Mouse (Mus musculus): Measurements from ENCODE around the gene Apbb2.

The Apbb2 gene

DNA sequence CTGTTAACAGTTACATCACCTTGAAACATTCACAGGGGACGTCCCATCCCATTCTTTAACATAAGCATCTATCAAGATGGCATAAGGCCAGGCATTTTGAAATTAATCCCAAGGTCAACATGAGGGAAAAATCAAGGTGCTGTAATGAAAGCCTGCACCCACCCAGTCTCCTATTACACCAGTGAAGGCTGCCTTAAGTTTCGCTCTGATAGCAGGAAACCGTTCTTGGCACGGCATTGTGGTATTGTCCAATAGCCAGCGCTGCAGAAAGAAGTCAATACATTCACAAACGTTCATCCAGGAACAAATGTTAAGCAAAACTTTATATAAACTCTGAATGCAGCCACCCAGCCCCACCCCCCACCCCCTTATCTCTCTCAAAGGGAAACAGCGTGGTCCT, 15.4 kb downstream of the Apbb2 start:
- in situ Hi-C loops (cut with MboI; ENCODE audit: low sequenced_read_pairs) = no loop called here

- in situ Hi-C loops (cut with MboI; ENCODE audit: low sequenced_read_pairs) = no loop called here
Measured at GRCm38 (mm10) chr5:66602287-66602820, 16.2 kb downstream of the Apbb2 start.

DNA sequence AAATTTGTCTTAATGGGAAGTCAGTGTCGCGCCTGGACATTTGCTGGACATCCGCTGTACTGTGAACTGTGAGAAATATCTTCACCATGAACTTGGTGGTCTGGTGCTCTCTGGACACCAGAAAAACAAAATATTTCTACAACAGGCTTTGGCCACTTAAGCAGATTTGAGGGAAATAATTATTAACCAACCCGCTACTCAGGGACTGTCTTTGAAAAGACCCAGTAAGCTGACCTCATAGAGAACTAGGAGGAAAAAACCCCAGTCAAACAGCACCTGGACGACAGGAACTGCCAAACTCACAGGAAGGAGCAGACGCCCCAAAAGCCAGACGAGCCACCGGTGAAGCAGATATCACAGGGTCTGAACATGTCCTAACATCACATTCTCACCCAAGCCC, 18.2 kb downstream of the Apbb2 start:
- in situ Hi-C loops (cut with MboI; ENCODE audit: low sequenced_read_pairs) = no loop called here

DNA sequence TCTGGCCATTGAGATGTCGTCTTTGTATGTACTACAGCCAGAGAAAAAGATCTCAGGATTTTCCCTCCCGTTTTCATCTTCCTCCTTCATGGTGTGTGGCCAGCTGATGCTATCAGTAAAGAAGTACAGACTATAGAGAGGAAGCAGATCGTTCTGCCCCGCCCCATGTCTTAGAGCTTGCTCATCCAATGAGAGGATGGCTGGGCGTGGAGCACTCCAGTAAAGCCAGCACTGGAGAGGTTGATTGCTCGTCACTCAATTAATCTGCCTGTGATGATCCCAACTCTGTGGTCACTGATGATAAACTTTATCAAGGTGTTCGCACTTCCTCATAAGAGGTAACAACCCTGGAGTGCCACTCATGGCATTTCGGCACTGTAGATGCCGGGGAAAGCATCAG, 18.7 kb downstream of the Apbb2 start:
- in situ Hi-C loops (cut with MboI; ENCODE audit: low sequenced_read_pairs) = no loop called here

DNA sequence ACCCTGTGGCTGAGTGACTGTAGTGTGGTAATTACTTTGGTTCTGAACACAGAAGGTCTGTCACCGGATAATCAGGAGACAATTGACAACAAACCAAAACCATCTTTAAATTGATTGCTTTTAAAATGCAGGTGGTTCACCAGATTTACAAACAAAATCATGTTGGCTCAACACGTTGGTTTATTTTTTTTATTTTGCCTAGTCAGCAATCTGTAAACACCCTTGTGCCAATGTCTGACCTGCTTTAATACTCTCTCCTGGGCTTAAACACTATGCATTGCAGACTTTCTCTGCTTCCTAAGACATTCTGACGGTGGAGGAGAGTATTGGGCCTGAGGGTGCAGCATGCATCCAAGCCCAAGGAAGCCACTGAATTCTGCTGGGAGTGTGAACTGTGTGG, 22.3 kb downstream of the Apbb2 start:
- in situ Hi-C loops (cut with MboI; ENCODE audit: low sequenced_read_pairs) = no loop called here

DNA sequence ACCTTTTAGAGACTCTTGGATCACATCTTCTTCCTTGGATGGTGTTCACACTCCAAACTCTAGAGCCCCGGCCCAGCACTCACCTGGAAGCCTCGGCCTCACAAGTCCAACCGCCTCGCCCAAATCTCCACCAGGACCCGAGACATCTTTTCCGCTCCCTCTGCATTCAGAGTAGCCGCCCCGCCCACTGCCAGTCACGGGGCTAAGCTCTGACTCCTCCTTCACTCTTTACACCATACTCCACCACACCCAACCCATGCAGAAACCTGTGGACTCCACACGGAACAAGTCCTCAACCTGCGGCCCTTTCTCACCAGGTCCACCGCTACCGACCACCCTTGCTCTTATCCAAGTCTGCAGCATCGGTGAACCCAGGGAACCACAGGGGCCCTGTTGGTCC, 23.7 kb downstream of the Apbb2 start:
- in situ Hi-C loops (cut with MboI; ENCODE audit: low sequenced_read_pairs) = no loop called here

- in situ Hi-C loops (cut with MboI; ENCODE audit: low sequenced_read_pairs) = no loop called here
Measured at GRCm38 (mm10) chr5:66586236-66586745, 32.3 kb downstream of the Apbb2 start.

DNA sequence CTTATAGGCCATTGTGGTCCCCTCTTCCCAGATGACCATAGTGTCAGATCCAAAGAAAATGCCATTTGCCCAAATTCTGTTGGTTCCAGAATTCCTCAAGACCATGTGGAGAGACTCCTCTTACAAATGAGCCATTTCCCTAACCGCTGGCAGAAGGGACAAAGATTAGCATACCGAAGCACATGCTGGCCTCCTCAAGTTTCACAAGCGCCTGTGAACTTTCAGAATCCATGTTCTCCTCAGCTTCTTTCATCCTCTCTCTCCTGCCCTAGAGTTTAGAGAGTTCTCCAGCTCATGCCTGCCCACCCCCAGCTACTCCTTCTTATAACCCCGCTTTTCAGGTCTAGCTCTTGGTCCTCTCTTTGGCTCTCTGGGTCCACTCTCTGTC, 35.6 kb downstream of the Apbb2 start:
- in situ Hi-C loops (cut with MboI; ENCODE audit: low sequenced_read_pairs) = no loop called here

GRCm38 (mm10) chr5:66582281-66583018, 36.1 kb downstream of the Apbb2 start:
- in situ Hi-C loops (cut with MboI; ENCODE audit: low sequenced_read_pairs) = no loop called here

DNA sequence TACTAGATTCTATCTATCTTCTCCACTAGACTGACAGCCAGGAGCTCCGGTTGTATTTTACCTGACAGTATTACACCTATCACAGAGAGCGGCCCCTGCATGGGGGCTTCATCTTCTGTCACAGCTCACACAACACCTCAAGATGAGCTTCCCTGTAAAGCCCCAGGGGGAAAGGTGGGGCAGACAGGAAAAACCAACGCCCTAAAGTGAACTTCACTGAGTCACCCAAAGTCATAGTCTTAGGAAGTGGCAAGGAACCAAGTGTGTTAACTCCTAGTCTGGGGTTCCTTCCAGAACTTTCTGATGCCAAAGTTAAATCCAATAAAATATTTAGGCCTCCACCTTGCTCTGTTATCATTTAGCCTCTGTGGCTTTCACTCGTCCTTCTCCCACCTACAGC, 39.5 kb downstream of the Apbb2 start:
- in situ Hi-C loops (cut with MboI; ENCODE audit: low sequenced_read_pairs) = no loop called here

- in situ Hi-C loops (cut with MboI; ENCODE audit: low sequenced_read_pairs) = no loop called here
Measured at GRCm38 (mm10) chr5:66576299-66576698, 42.3 kb downstream of the Apbb2 start.

- in situ Hi-C loops (cut with MboI; ENCODE audit: low sequenced_read_pairs) = no loop called here
Measured at GRCm38 (mm10) chr5:66575148-66575547, 43.4 kb downstream of the Apbb2 start.

DNA sequence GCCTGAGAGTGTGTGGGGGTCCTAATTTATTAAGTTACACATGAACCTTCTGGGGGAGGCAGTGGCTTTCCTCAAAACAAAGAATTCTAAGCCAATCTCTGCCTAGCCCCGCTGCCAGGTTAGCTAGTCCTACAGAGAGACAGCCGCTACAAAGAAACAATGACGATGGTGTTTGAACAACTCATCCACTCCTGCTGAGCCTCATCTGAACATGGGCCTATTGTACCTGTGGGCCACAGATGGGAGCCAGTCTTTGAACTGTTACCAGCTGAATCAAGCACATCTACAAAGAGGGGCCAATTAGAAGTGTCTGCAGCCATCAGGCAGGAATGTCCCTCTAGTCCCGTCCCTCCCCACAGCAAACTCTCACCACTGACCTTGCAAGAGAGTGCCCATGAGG, 45.3 kb downstream of the Apbb2 start:
- in situ Hi-C loops (cut with MboI; ENCODE audit: low sequenced_read_pairs) = no loop called here

GRCm38 (mm10) chr5:66572086-66572855, 46.3 kb downstream of the Apbb2 start:
- in situ Hi-C loops (cut with MboI; ENCODE audit: low sequenced_read_pairs) = no loop called here

- in situ Hi-C loops (cut with MboI; ENCODE audit: low sequenced_read_pairs) = no loop called here
Measured at GRCm38 (mm10) chr5:66570709-66571108, 47.9 kb downstream of the Apbb2 start.

- in situ Hi-C loops (cut with MboI; ENCODE audit: low sequenced_read_pairs) = no loop called here
Measured at GRCm38 (mm10) chr5:66569141-66569801, 49.3 kb downstream of the Apbb2 start.

DNA sequence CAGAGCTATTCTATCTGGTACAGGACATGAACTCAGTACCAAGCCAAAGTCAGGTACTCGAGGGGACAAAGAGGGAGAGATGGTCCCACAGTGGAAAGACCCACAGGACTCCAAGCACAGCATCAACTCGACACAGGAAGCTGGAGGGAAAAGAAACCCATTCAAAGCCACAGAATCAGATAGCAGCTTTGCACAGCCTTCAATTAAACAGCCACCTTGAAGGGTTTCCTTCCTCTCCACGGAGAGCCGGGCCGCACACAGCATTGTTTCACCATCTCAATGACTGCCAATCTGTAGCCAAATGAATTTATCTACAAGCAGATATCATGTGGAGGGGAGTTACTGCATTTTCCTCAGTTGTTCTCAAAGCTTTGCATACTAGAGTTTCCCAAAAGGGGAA, 50.6 kb downstream of the Apbb2 start:
- in situ Hi-C loops (cut with MboI; ENCODE audit: low sequenced_read_pairs) = no loop called here

GRCm38 (mm10) chr5:66567424-66567823, 51.2 kb downstream of the Apbb2 start:
- in situ Hi-C loops (cut with MboI; ENCODE audit: low sequenced_read_pairs) = no loop called here

DNA sequence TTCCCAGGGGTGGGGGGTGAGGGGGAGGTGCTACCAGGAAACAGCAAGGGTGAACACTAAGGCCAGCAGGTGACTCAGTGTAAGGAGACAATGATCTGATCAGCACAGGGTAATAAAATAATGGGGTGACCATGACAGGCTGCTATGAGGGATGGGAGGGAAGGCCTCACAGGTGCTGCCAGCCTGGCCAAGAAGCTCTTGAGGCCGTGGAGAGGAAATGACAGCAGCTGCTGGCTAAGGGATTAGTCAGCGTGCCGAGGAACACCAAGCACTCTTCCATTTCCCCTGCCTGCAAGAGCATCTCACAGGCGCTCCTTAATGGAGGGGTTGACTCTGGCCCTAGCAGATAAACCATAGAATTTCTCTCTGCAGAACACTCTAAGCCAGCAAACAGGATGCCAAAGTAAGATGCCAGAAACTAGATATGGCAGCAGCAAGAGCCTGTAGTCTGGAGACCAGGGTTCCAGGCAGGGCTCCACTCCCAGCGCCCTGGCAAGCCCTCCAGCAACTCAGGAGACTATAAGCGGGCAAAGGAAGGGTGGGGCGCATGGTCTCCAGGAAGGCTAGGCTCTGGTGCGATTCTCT, 58.9 kb downstream of the Apbb2 start:
- in situ Hi-C loops (cut with MboI; ENCODE audit: low sequenced_read_pairs) = no loop called here

DNA sequence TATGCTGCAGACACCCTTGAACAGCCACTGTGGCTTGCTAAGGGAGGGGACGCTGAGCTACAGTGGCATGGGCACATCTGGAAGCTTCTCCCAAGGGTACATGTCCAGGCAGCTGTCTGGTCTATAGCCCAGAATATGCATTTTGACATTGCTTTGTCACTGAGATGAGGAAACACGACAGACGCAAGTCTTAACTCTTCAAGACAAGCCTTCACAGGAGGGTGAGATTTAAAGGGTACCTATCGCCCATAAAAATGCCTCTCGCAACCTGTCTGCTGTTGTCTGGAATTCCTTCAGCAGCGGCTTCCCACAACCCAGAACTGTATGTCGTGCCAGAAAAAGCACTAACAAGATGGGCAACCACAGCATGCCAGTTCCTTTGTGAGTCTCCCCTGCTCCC, 60.5 kb downstream of the Apbb2 start:
- in situ Hi-C loops (cut with MboI; ENCODE audit: low sequenced_read_pairs) = no loop called here

DNA sequence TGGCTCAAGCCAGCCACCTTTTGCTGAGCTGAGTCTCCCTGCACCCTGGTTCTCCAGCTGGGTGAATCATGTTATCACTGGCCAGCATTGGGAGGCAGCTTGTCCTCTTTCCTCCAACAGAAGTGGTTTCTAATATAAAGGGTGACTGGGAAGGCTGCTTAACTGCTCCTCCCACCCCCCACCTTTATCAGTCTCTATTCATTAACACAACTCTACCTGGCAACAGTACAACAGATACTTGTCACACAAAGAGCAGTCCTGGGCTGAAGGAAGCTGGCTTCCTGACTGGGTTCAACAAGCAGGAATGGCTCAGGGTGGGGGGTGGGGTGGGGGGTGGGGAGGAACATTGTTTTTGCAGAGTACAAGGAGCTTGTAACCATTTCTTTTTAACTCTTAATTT, 64.7 kb downstream of the Apbb2 start:
- in situ Hi-C loops (cut with MboI; ENCODE audit: low sequenced_read_pairs) = no loop called here
